Mouse (Mus musculus) neural tube, embryonic 14.5 days (tissue): ENCODE measurements around the gene Pex6. TPM values are rescaled to one million over a fixed set of nuclear protein-coding genes. Genes with fewer than 3 reads are reported as not detected.

Experiments
- ATAC-seq: fragments of 200-750 bp; cut with Nextera tagmentation; 2 replicates; pipeline ENCODE4 v1.8.0; 2017; ENCODE audit warnings: low read depth, mild to moderate bottlenecking, moderate TSS enrichment, moderate library complexity
- H3K27ac ChIP-seq: fragments of 300-500 bp; sonication (generic); 2 replicates; pipeline ENCODE4 v1.5.1; 2014; ENCODE audit warnings: low read depth, mild to moderate bottlenecking, control low read depth, low read length, moderate library complexity, mixed read lengths
- H3K27me3 ChIP-seq: fragments of 300-500 bp; sonication (generic); 2 replicates; pipeline ENCODE4 v1.6.1; 2014; ENCODE audit warnings: low read length; ENCODE audit not compliant: control insufficient read depth, insufficient read depth
- H3K36me3 ChIP-seq: fragments of 300-500 bp; sonication (generic); 2 replicates; pipeline ENCODE4 v1.6.1; 2014; ENCODE audit warnings: low read length, mixed read lengths; ENCODE audit not compliant: control insufficient read depth, insufficient read depth
- H3K4me1 ChIP-seq: fragments of 300-500 bp; sonication (generic); 2 replicates; pipeline ENCODE4 v1.6.1; 2014; ENCODE audit warnings: low read length; ENCODE audit not compliant: control insufficient read depth, insufficient read depth
- H3K4me2 ChIP-seq: fragments of 300-500 bp; sonication (generic); 2 replicates; pipeline ENCODE4 v1.6.1; 2014; ENCODE audit warnings: mild to moderate bottlenecking, low read depth, low read length, control low read depth
- H3K4me3 ChIP-seq: fragments of 300-500 bp; sonication (generic); 2 replicates; pipeline ENCODE4 v1.5.1; 2014; ENCODE audit warnings: low read depth, low read length, control low read depth, mixed read lengths
- H3K9ac ChIP-seq: fragments of 300-500 bp; sonication (generic); replicated peaks from 2 replicates; pipeline ENCODE4 v1.6.1; 2014; ENCODE audit warnings: low read depth, mild to moderate bottlenecking, control low read depth, low read length, mixed read lengths
- H3K9me3 ChIP-seq: fragments of 300-500 bp; sonication (generic); 2 replicates; pipeline ENCODE4 v1.6.1; 2016; ENCODE audit warnings: low read length; ENCODE audit not compliant: control insufficient read depth
- WGBS: fragments of 180-500 bp; shearing (Covaris S2); extraction: QIAGEN DNeasy Blood & Tissue Kit; methylation state at CpG from one replicate; pipeline ENCODE4 v1.1.7; 2014; 5-methylcytosine and 5-hydroxymethylcytosine counted together
- polyA plus RNA-seq: library from polyadenylated mRNA; unstranded; fragments of >200 nt; fragmentation: Nextera tagmentation; extraction: Ambion mirVana; gene quantifications from 2 replicates; pipeline ENCODE4 v1.2.1, GENCODE M21; 2014

Gene Pex6
- polyA plus RNA-seq, 1 experiment from 2014 or later, result 18.2 TPM

GRCm38 (mm10) chr17:46725273-46725672 is 14.0 kb downstream of the Pex6 start:
- no peak; the same call in 1 of the 2 replicates for ATAC-seq
- Histone ChIP-seq H3K27me3 (0 out of 2 replicates have a peak, but pooled peaks cover 2% of the 10 kb centered on the region), H3K9me3 (no peaks in the 10 kb centered on the region), H3K4me1 (no peaks in the 10 kb centered on the region), H3K36me3 (peaks cover 8% of the 10 kb centered on the region), H3K9ac (no peak overlapping the region), H3K27ac (no peak overlapping the region), H3K4me3 (no peak overlapping the region), H3K4me2 (no peak overlapping the region)
- WGBS, result 48% methylated on average over 9 of the region's 9 CpGs

- no peak for ATAC-seq
- H3K4me1 ChIP-seq, result no peaks in the 10 kb centered on the region
- H3K27ac ChIP-seq, result no peak overlapping the region
- no peaks in the 10 kb centered on the region for H3K9me3 ChIP-seq
- H3K4me3 ChIP-seq, result no peak overlapping the region
- no peak overlapping the region for H3K9ac ChIP-seq
- 92% methylated on average over 25 of the region's 26 CpGs for WGBS
- H3K36me3 ChIP-seq, result peaks cover 8% of the 10 kb centered on the region
- H3K4me2 ChIP-seq, result no peak overlapping the region
- H3K27me3 ChIP-seq, result 0 out of 2 replicates have a peak, but pooled peaks cover 2% of the 10 kb centered on the region
Observed at GRCm38 (mm10) chr17:46725731-46726645, 14.7 kb downstream of the Pex6 start.

- no peak for ATAC-seq
- Histone ChIP-seq H3K4me3 (no peak overlapping the region), H3K4me2 (no peak overlapping the region), H3K9ac (no peak overlapping the region), H3K36me3 (no peaks in the 10 kb centered on the region; the same call in 1 of the 2 replicates), H3K27me3 (0 out of 2 replicates have a peak, but pooled peaks cover 2% of the 10 kb centered on the region), H3K9me3 (no peaks in the 10 kb centered on the region), H3K4me1 (no peaks in the 10 kb centered on the region), H3K27ac (no peak overlapping the region)
- 94% methylated on average over 11 of the region's 11 CpGs for WGBS
Observed at GRCm38 (mm10) chr17:46727271-46727670, 16.0 kb downstream of the Pex6 start.

- ATAC-seq, result no peak
- H3K36me3 ChIP-seq, result no peaks in the 10 kb centered on the region; the same call in 1 of the 2 replicates
- 34% methylated on average over 6 of the region's 6 CpGs for WGBS
- H3K4me1 ChIP-seq, result no peaks in the 10 kb centered on the region
- no peak overlapping the region for H3K4me2 ChIP-seq
- no peak overlapping the region for H3K27ac ChIP-seq
- 0 out of 2 replicates have a peak, but pooled peaks cover 2% of the 10 kb centered on the region for H3K27me3 ChIP-seq
- H3K9ac ChIP-seq, result no peak overlapping the region
- H3K9me3 ChIP-seq, result no peaks in the 10 kb centered on the region
- H3K4me3 ChIP-seq, result no peak overlapping the region
Observed at GRCm38 (mm10) chr17:46728021-46728420, 16.8 kb downstream of the Pex6 start.

- Histone ChIP-seq H3K9ac (no peak overlapping the region), H3K4me2 (no peak overlapping the region), H3K9me3 (no peaks in the 10 kb centered on the region), H3K27ac (no peak overlapping the region), H3K4me1 (no peaks in the 10 kb centered on the region), H3K36me3 (no peaks in the 10 kb centered on the region; the same call in 1 of the 2 replicates), H3K4me3 (no peak overlapping the region), H3K27me3 (0 out of 2 replicates have a peak, but pooled peaks cover 2% of the 10 kb centered on the region)
- no peak for ATAC-seq
- WGBS, result 50% methylated on average over 11 of the region's 11 CpGs
Observed at GRCm38 (mm10) chr17:46728496-46728895, 17.2 kb downstream of the Pex6 start.

- no peak within 1 kb of the TSS for H3K4me2 ChIP-seq
- no peak within 1 kb of the TSS for H3K4me3 ChIP-seq
- H3K9ac ChIP-seq, result 0 out of 2 replicates have a peak within 1 kb of the TSS, but pooled peaks have one; percentile 1
- no peaks in the 10 kb centered on the region for H3K4me1 ChIP-seq
- H3K9me3 ChIP-seq, result no peaks in the 10 kb centered on the region
- no peak within 1 kb of the TSS for H3K27ac ChIP-seq
- H3K36me3 ChIP-seq, result no peaks in the 10 kb centered on the region; the same call in 1 of the 2 replicates
- H3K27me3 ChIP-seq, result 0 out of 2 replicates have a peak, but pooled peaks cover 2% of the 10 kb centered on the region
- no peak for ATAC-seq
- 15% methylated on average over 24 of the region's 24 CpGs for WGBS
Observed at GRCm38 (mm10) chr17:46728904-46729318, 17.6 kb downstream of the Pex6 start, which contains the start of gene Gnmt. Gene Gnmt, minus strand, starts transcription at chr17:46729168.

- ATAC-seq, result no peak
- no peak overlapping the region for H3K4me3 ChIP-seq
- H3K27ac ChIP-seq, result no peak overlapping the region
- H3K9me3 ChIP-seq, result no peaks in the 10 kb centered on the region
- no peak overlapping the region for H3K9ac ChIP-seq
- no peaks in the 10 kb centered on the region for H3K4me1 ChIP-seq
- H3K4me2 ChIP-seq, result no peak overlapping the region
- H3K36me3 ChIP-seq, result peaks cover 8% of the 10 kb centered on the region
- 96% methylated on average over 3 of the region's 3 CpGs for WGBS
- no peaks in the 10 kb centered on the region for H3K27me3 ChIP-seq
Observed at GRCm38 (mm10) chr17:46734055-46734454, 22.8 kb downstream of the Pex6 start.

GRCm38 (mm10) chr17:46735287-46735686 is 24.0 kb downstream of the Pex6 start:
- Histone ChIP-seq H3K4me2 (no peak overlapping the region), H3K4me1 (no peaks in the 10 kb centered on the region), H3K36me3 (peaks cover 8% of the 10 kb centered on the region), H3K9me3 (no peaks in the 10 kb centered on the region), H3K9ac (no peak overlapping the region), H3K4me3 (no peak overlapping the region), H3K27ac (no peak overlapping the region), H3K27me3 (no peaks in the 10 kb centered on the region)
- WGBS, result 92% methylated on average over 7 of the region's 7 CpGs
- no peak for ATAC-seq

- H3K4me1 ChIP-seq, result no peaks in the 10 kb centered on the region
- H3K4me3 ChIP-seq, result no peak overlapping the region
- H3K27ac ChIP-seq, result no peak overlapping the region
- no peaks in the 10 kb centered on the region for H3K9me3 ChIP-seq
- no peaks in the 10 kb centered on the region for H3K27me3 ChIP-seq
- 66% methylated on average over 10 of the region's 10 CpGs for WGBS
- ATAC-seq, result no peak
- peaks cover 8% of the 10 kb centered on the region for H3K36me3 ChIP-seq
- H3K9ac ChIP-seq, result no peak overlapping the region
- no peak overlapping the region for H3K4me2 ChIP-seq
Observed at GRCm38 (mm10) chr17:46736160-46736559, 24.9 kb downstream of the Pex6 start.
